Mouse (Mus musculus) adrenal gland, postnatal 25 days (tissue): ENCODE data around the gene Emc6. TPM values are rescaled to one million over a fixed set of nuclear protein-coding genes. Genes with fewer than 3 reads are reported as not detected.

Source experiments
- total RNA-seq: library from RNA; stranded (reverse); gene quantifications from 2 replicates; pipeline ENCODE4 v1.2.3, GENCODE M21; 2021

Gene Emc6
- total RNA-seq, 1 experiment from 2014 or later: 63.4 TPM

Other genes with a start within 250 kb of the Emc6 start
- gene Atp2a3, start 215.9 kb downstream of the Emc6 start, total RNA-seq: 5.4 and 6.3 TPM in 2 replicates
- 0.15 TPM in 1 of 2 replicates, not detected in the other for gene P2rx1, start 177.9 kb downstream of the Emc6 start, total RNA-seq
- gene Camkk1, start 158.0 kb downstream of the Emc6 start, total RNA-seq: 2.6 and 3.1 TPM in 2 replicates
- gene Ncbp3, start 129.3 kb downstream of the Emc6 start, total RNA-seq: 10.8 and 15.1 TPM in 2 replicates
- gene Itgae, start 86.5 kb downstream of the Emc6 start, total RNA-seq: 0.30 and 0.33 TPM in 2 replicates
- 1.4 and 1.6 TPM in 2 replicates for gene Haspin, start 38.7 kb downstream of the Emc6 start, total RNA-seq
- gene P2rx5, start 16.6 kb downstream of the Emc6 start, total RNA-seq: 5.8 and 7.8 TPM in 2 replicates
- 71.3 and 79.4 TPM in 2 replicates for gene Tax1bp3, start within 50 bp of the Emc6 start, total RNA-seq
- gene Ctns, start 22.0 kb upstream of the Emc6 start, total RNA-seq: 17.4 and 20.6 TPM in 2 replicates
- 9.9 and 13.8 TPM in 2 replicates for gene Shpk, start 22.4 kb upstream of the Emc6 start, total RNA-seq
- gene Trpv1, start 57.3 kb upstream of the Emc6 start, total RNA-seq: 0.46 TPM in 1 of 2 replicates, not detected in the other
- gene Trpv3, start 90.4 kb upstream of the Emc6 start, total RNA-seq: 0.27 TPM in 1 of 2 replicates, not detected in the other
- 8.5 and 9.4 TPM in 2 replicates for gene Aspa, start 152.6 kb upstream of the Emc6 start, total RNA-seq
- gene Gm49340, start 152.7 kb upstream of the Emc6 start, total RNA-seq: not detected in 2 replicates
- gene Spata22, start 152.7 kb upstream of the Emc6 start, total RNA-seq: 0.73 TPM in 1 of 2 replicates, not detected in the other
- not detected in 2 replicates for gene Olfr20, start 173.7 kb upstream of the Emc6 start, total RNA-seq
- not detected in 2 replicates for gene Olfr376, start 194.2 kb upstream of the Emc6 start, total RNA-seq
- gene Olfr1, start 222.6 kb upstream of the Emc6 start, total RNA-seq: not detected in 2 replicates